Mouse (Mus musculus) limb, embryonic 10.5 days (tissue): ENCODE measurements around the gene Dab2ip. TPM values are rescaled to one million over a fixed set of nuclear protein-coding genes. Genes with fewer than 3 reads are reported as not detected.

Source experiments
- DNase-seq: peaks from one replicate; pipeline ENCODE4 v3.0.0-alpha.2; 2017; ENCODE audit warnings: low spot score
- H3K27ac ChIP-seq: fragments of 300-500 bp; sonication (generic); 2 replicates; pipeline ENCODE4 v1.5.1; 2016; ENCODE audit warnings: mild to moderate bottlenecking
- H3K27me3 ChIP-seq: fragments of 300-500 bp; sonication (generic); 2 replicates; pipeline ENCODE4 v1.6.1; 2016; ENCODE audit warnings: low read depth, mild to moderate bottlenecking; ENCODE audit not compliant: poor library complexity, severe bottlenecking
- H3K36me3 ChIP-seq: fragments of 300-500 bp; sonication (generic); 2 replicates; pipeline ENCODE4 v1.6.1; 2016; ENCODE audit warnings: mild to moderate bottlenecking, moderate library complexity
- H3K4me1 ChIP-seq: fragments of 300-500 bp; sonication (generic); 2 replicates; pipeline ENCODE4 v1.6.1; 2016
- H3K4me3 ChIP-seq: fragments of 300-500 bp; sonication (generic); 2 replicates; pipeline ENCODE4 v1.5.1; 2016; ENCODE audit warnings: mild to moderate bottlenecking, moderate library complexity
- H3K9me3 ChIP-seq: fragments of 300-500 bp; sonication (generic); replicated peaks from 2 replicates; pipeline ENCODE4 v1.6.1; 2016; ENCODE audit warnings: mild to moderate bottlenecking
- WGBS: fragments of 180-500 bp; shearing (Covaris S2); methylation state at CpG from one replicate; pipeline ENCODE4 v1.1.7; 2016; 5-methylcytosine and 5-hydroxymethylcytosine counted together
- polyA plus RNA-seq: library from polyadenylated mRNA; unstranded; fragments of >200 nt; fragmentation: Nextera tagmentation; extraction: Ambion mirVana; gene quantifications from 2 replicates; pipeline ENCODE4 v1.2.1, GENCODE M21; 2016

Dab2ip gene
- polyA plus RNA-seq, 1 experiment from 2014 or later, result 49.7 TPM

- Histone ChIP-seq H3K4me3 (no peak overlapping the region), H3K27ac (no peak overlapping the region), H3K36me3 (no peaks in the 10 kb centered on the region), H3K9me3 (no peaks in the 10 kb centered on the region), H3K4me1 (no peaks in the 10 kb centered on the region), H3K27me3 (no peaks in the 10 kb centered on the region)
- 91% methylated on average over 5 of the region's 5 CpGs for WGBS
- no peak for DNase-seq
Measured at GRCm38 (mm10) chr2:35779266-35779665, 221.2 kb downstream of the Dab2ip start.

Other genes with a start within 250 kb of the Dab2ip start
- 10.2 and 10.3 TPM in 2 replicates for gene Stom, start 221.3 kb upstream of the Dab2ip start, polyA plus RNA-seq
- not detected in 2 replicates for gene 4930568D16Rik, start 190.5 kb upstream of the Dab2ip start, polyA plus RNA-seq
- gene 4930402F06Rik, start 161.1 kb upstream of the Dab2ip start, polyA plus RNA-seq, result not detected in 2 replicates
- gene Ggta1, start 95.0 kb upstream of the Dab2ip start, polyA plus RNA-seq, result 6.5 and 6.6 TPM in 2 replicates